Mouse (Mus musculus) B cell, adult 2 months (primary cell): Measurements from ENCODE around the gene Lamb3.
"Not testable (repeated sequence)": the region's sequence is repeated elsewhere in the genome, so short reads cannot be mapped to it uniquely, and the experiment has no call there.

Experiments
- DNase-seq, 2 experiments: peaks; one replicate each; pipeline ENCODE4 v3.0.0; 2022

Lamb3 gene

GRCm38 (mm10) chr1:193251386-193251785 is 43.9 kb downstream of the Lamb3 start:
- no peak for DNase-seq

- no peak for DNase-seq
Measured at GRCm38 (mm10) chr1:193252616-193253015, 45.1 kb downstream of the Lamb3 start.

GRCm38 (mm10) chr1:193253895-193254294 is 46.4 kb downstream of the Lamb3 start:
- not testable (repeated sequence) for DNase-seq

- no peak for DNase-seq
Measured at GRCm38 (mm10) chr1:193255032-193255431, 47.5 kb downstream of the Lamb3 start.

GRCm38 (mm10) chr1:193255488-193256288 is 48.2 kb downstream of the Lamb3 start:
- peak; percentile 66 to 71 for DNase-seq

GRCm38 (mm10) chr1:193256289-193256577 is 48.7 kb downstream of the Lamb3 start:
- no peak for DNase-seq

- DNase-seq = no peak
Measured at GRCm38 (mm10) chr1:193256621-193257098, 49.2 kb downstream of the Lamb3 start.

GRCm38 (mm10) chr1:193259559-193259958 is 52.1 kb downstream of the Lamb3 start:
- no peak for DNase-seq

GRCm38 (mm10) chr1:193261897-193262548 is 54.5 kb downstream of the Lamb3 start:
- DNase-seq = no peak

GRCm38 (mm10) chr1:193263026-193263907 is 55.8 kb downstream of the Lamb3 start:
- DNase-seq = no peak

- DNase-seq = peak; percentile 32 to 42
Measured at GRCm38 (mm10) chr1:193263955-193264598, 56.6 kb downstream of the Lamb3 start, which contains the start of gene Hsd11b1. Gene Hsd11b1 (minus strand): TSS chr1:193264075.

GRCm38 (mm10) chr1:193265734-193266133 is 58.2 kb downstream of the Lamb3 start:
- DNase-seq = no peak

GRCm38 (mm10) chr1:193270965-193271763 is 63.7 kb downstream of the Lamb3 start:
- no peak for DNase-seq

GRCm38 (mm10) chr1:193272137-193272915 is 64.8 kb downstream of the Lamb3 start:
- DNase-seq = no peak

GRCm38 (mm10) chr1:193272916-193273601 is 65.6 kb downstream of the Lamb3 start, which contains the start of gene G0s2:
Gene G0s2 (minus strand): TSS chr1:193273217.
- DNase-seq = peak in 1 of 2 experiments; percentile 10

- DNase-seq = no peak
Measured at GRCm38 (mm10) chr1:193274407-193275071, 67.0 kb downstream of the Lamb3 start.

GRCm38 (mm10) chr1:193278414-193279045 is 71.0 kb downstream of the Lamb3 start:
- no peak for DNase-seq

GRCm38 (mm10) chr1:193279492-193279891 is 72.0 kb downstream of the Lamb3 start:
- DNase-seq = no peak

GRCm38 (mm10) chr1:193281344-193281743 is 73.8 kb downstream of the Lamb3 start:
- no peak for DNase-seq
